Mouse (Mus musculus) MEL (cell line): ENCODE results near the gene Ccs. TPM values are rescaled to one million over a fixed set of nuclear protein-coding genes. Genes with fewer than 3 reads are reported as not detected.

Source experiments
- DNase-seq: peaks from one replicate; pipeline ENCODE4 v3.0.0; 2011; ENCODE audit warnings: low read depth, low spot score
- H3K27ac ChIP-seq: 2 replicates; pipeline ENCODE4 v1.5.1; 2012; ENCODE audit warnings: low read depth, mild to moderate bottlenecking, control low read depth, low read length, moderate library complexity; ENCODE audit not compliant: control insufficient read depth
- H3K27me3 ChIP-seq, 2 experiments: fragments of 150-350 bp in 1 of 2; sonication (generic) in 1 of 2; 2 replicates each; pipeline ENCODE4 v1.6.1; 2012; ENCODE audit warnings: low read length in 2 of 2, mild to moderate bottlenecking in 2 of 2, improper control_type of control experiment in 1 of 2, moderate library complexity in 1 of 2; ENCODE audit not compliant: insufficient read depth in 2 of 2, control insufficient read depth in 1 of 2
- H3K36me3 ChIP-seq, 2 experiments: 2 replicates each; pipeline ENCODE4 v1.6.1; 2012 to 2014; ENCODE audit warnings: low read length in 2 of 2, improper control_type of control experiment in 1 of 2, inconsistent platforms in 1 of 2, mild to moderate bottlenecking in 1 of 2; ENCODE audit not compliant: insufficient read depth in 2 of 2, control insufficient read depth in 1 of 2
- H3K4me1 ChIP-seq, 2 experiments: fragments of 150-350 bp in 1 of 2; sonication (generic) in 1 of 2; 2 replicates each; pipeline ENCODE4 v1.6.1; 2012; ENCODE audit warnings: low read length in 2 of 2, improper control_type of control experiment in 1 of 2, mild to moderate bottlenecking in 1 of 2; ENCODE audit not compliant: insufficient read depth in 2 of 2, control insufficient read depth in 1 of 2
- H3K4me3 ChIP-seq, 2 experiments: fragments of 150-350 bp in 1 of 2; sonication (generic) in 1 of 2; 2 replicates each; pipeline ENCODE4 v1.5.1; 2012; ENCODE audit warnings: low read depth in 2 of 2, low read length in 2 of 2, mild to moderate bottlenecking in 2 of 2, moderate library complexity in 2 of 2, control low read depth in 1 of 2, improper control_type of control experiment in 1 of 2; ENCODE audit not compliant: control insufficient read depth in 1 of 2, insufficient read depth in 1 of 2
- H3K79me2 ChIP-seq: 2 replicates; pipeline ENCODE4 v1.6.1; 2012; ENCODE audit warnings: mild to moderate bottlenecking, low read length, moderate library complexity; ENCODE audit not compliant: control insufficient read depth, poor library complexity, insufficient read depth
- H3K9ac ChIP-seq: 2 replicates; pipeline ENCODE4 v1.6.1; 2012; ENCODE audit warnings: low read depth, mild to moderate bottlenecking, control low read depth, low read length, moderate library complexity; ENCODE audit not compliant: control insufficient read depth, poor library complexity, severe bottlenecking
- H3K9me3 ChIP-seq: fragments of 150-350 bp; sonication (generic); replicated peaks from 2 replicates; pipeline ENCODE4 v1.6.1; 2012; ENCODE audit warnings: mild to moderate bottlenecking, low read length, improper control_type of control experiment, moderate library complexity; ENCODE audit not compliant: insufficient read depth
- CHD1 ChIP-seq: IDR thresholded peaks from 2 replicates; pipeline ENCODE4 v1.6.1; 2012; ENCODE audit warnings: low read depth, mild to moderate bottlenecking, inconsistent platforms, low read length, improper control_type of control experiment
- ELF1 ChIP-seq: IDR thresholded peaks from 2 replicates; pipeline ENCODE4 v1.6.1; 2014; ENCODE audit warnings: low read depth, mild to moderate bottlenecking, inconsistent platforms, low read length, improper control_type of control experiment, moderate library complexity
- EP300 ChIP-seq, 2 experiments: IDR thresholded peaks; 2 replicates each; pipeline ENCODE4 v1.6.1; 2011; ENCODE audit warnings: improper control_type of control experiment in 2 of 2, low read length in 2 of 2, low read depth in 1 of 2, mild to moderate bottlenecking in 1 of 2
- ETS1 ChIP-seq: IDR thresholded peaks from 2 replicates; pipeline ENCODE4 v1.6.1; 2012; ENCODE audit warnings: low read depth, mild to moderate bottlenecking, inconsistent platforms, low read length, improper control_type of control experiment, moderate library complexity
- HCFC1 ChIP-seq: IDR thresholded peaks from 2 replicates; pipeline ENCODE4 v1.6.1; 2012; ENCODE audit warnings: low read depth, mild to moderate bottlenecking, inconsistent platforms, low read length, improper control_type of control experiment, moderate library complexity
- KAT2A ChIP-seq: conservative IDR thresholded peaks from 2 replicates; pipeline ENCODE4 v1.6.1; 2012; ENCODE audit warnings: low read depth, low read length, improper control_type of control experiment, inconsistent platforms
- MXI1 ChIP-seq: IDR thresholded peaks from 2 replicates; pipeline ENCODE4 v1.6.1; 2011; ENCODE audit warnings: mild to moderate bottlenecking, low read depth, low read length, improper control_type of control experiment
- MYC ChIP-seq: IDR thresholded peaks from 2 replicates; pipeline ENCODE4 v1.6.1; 2011; ENCODE audit warnings: low read depth, mild to moderate bottlenecking, low read length, improper control_type of control experiment, moderate library complexity
- NELFE ChIP-seq: IDR thresholded peaks from 2 replicates; pipeline ENCODE4 v1.6.1; 2011; ENCODE audit warnings: low read depth, low read length, improper control_type of control experiment
- RCOR1 ChIP-seq: IDR thresholded peaks from 2 replicates; pipeline ENCODE4 v1.6.1; 2012; ENCODE audit warnings: low read depth, mild to moderate bottlenecking, inconsistent platforms, low read length, improper control_type of control experiment
- TAL1 ChIP-seq: IDR thresholded peaks from 2 replicates; pipeline ENCODE4 v1.6.1; 2012; ENCODE audit warnings: mild to moderate bottlenecking, inconsistent platforms, low read length, moderate library complexity, mixed read lengths
- USF1 ChIP-seq: IDR thresholded peaks from 2 replicates; pipeline ENCODE4 v1.6.1; 2014; ENCODE audit warnings: low read depth, mild to moderate bottlenecking, inconsistent platforms, low read length, improper control_type of control experiment, moderate library complexity
- ZKSCAN1 ChIP-seq: IDR thresholded peaks from 2 replicates; pipeline ENCODE4 v1.6.1; 2012; ENCODE audit warnings: low read depth, mild to moderate bottlenecking, inconsistent platforms, low read length, improper control_type of control experiment, moderate library complexity
- ZMIZ1 ChIP-seq: IDR thresholded peaks from 2 replicates; pipeline ENCODE4 v1.6.1; 2012; ENCODE audit warnings: low read depth, mild to moderate bottlenecking, inconsistent platforms, low read length, improper control_type of control experiment, moderate library complexity
- polyA plus RNA-seq, 2 experiments: library from polyadenylated mRNA; stranded (reverse) in 1 of 2; unstranded in 1 of 2; fragments of >175 nt in 1 of 2; fragments of >200 nt in 1 of 2; gene quantifications; 2 replicates each; pipeline versions ENCODE4 v1.2.1 to v1.2.4; 2012; ENCODE audit warnings: low replicate concordance in 2 of 2, low read depth in 1 of 2; ENCODE audit not compliant: insufficient read length in 2 of 2, insufficient read depth in 1 of 2, missing spikeins in 1 of 2
- total RNA-seq: library from RNA; depleted of rRNA; stranded (reverse); fragments of 300-350 nt; gene quantifications from 2 replicates; pipeline ENCODE4 v1.2.3, GENCODE M21; 2012; rRNA removed

The Ccs gene
- total and polyA plus RNA-seq, 3 experiments, result 48.3 to 56.6 TPM; not detected in 1

GRCm38 (mm10) chr19:4782891-4783290 is 56.2 kb downstream of the Ccs start:
- peaks cover 47% of the 10 kb centered on the region for H3K79me2 ChIP-seq
- no peaks in the 10 kb centered on the region for H3K27me3 ChIP-seq
- H3K9me3 ChIP-seq, result no peaks in the 10 kb centered on the region
- no peak overlapping the region for H3K4me3 ChIP-seq
- TF ChIP-seq ZKSCAN1 (no peak), EP300 (IDR thresholded peaks at IDR 0.05; ENCODE audit: low read depth in 1 of 2, low read length in 2 of 2) (no peak), ELF1 (no peak), KAT2A (no peak), MYC (no peak), USF1 (no peak), ZMIZ1 (no peak), ETS1 (no peak), NELFE (no peak), CHD1 (no peak), TAL1 (no peak), MXI1 (no peak), HCFC1 (no peak), RCOR1 (no peak)
- no peak for DNase-seq
- no peak overlapping the region for H3K9ac ChIP-seq
- peaks cover 30 to 64% of the 10 kb centered on the region in 2 experiments for H3K36me3 ChIP-seq
- no peak overlapping the region for H3K27ac ChIP-seq
- H3K4me1 ChIP-seq, result peaks cover 0 to 7% of the 10 kb centered on the region in 2 experiments; a peak in 2 of 4 replicates

Other genes starting within 250 kb of the Ccs start
- 11.5 and 14.0 TPM in 2 replicates for gene Lrfn4, start 223.7 kb downstream of the Ccs start, total RNA-seq
- gene Lrfn4, start 223.7 kb downstream of the Ccs start, polyA plus RNA-seq, result 10 to 100 TPM in 1 of 2 experiments, not detected in 1; 17.5 TPM
- 37.1 and 43.1 TPM in 2 replicates for gene Rce1, start 213.7 kb downstream of the Ccs start, total RNA-seq
- gene Rce1, start 213.7 kb downstream of the Ccs start, polyA plus RNA-seq, result 10 to 100 TPM in 1 of 2 experiments, not detected in 1; 67.8 TPM
- gene Gm960, start 140.7 kb downstream of the Ccs start, total RNA-seq, result 0.39 and 2.1 TPM in 2 replicates
- 1 to 10 TPM in 1 of 2 experiments, not detected in 1; 2.3 TPM for gene Gm960, start 140.7 kb downstream of the Ccs start, polyA plus RNA-seq
- 0.20 and 0.31 TPM in 2 replicates for gene Sptbn2, start 128.2 kb downstream of the Ccs start, total RNA-seq
- gene Sptbn2, start 128.2 kb downstream of the Ccs start, polyA plus RNA-seq, result under 1 TPM in 1 of 2 experiments, not detected in 1; 0.79 TPM
- gene Rbm4b, start 82.8 kb downstream of the Ccs start, total RNA-seq, result 7.0 and 7.4 TPM in 2 replicates
- gene Rbm4b, start 82.8 kb downstream of the Ccs start, polyA plus RNA-seq, result 10 to 100 TPM in 1 of 2 experiments, not detected in 1; 11.1 TPM
- 51.6 and 57.1 TPM in 2 replicates for gene Rbm4, start 45.4 kb downstream of the Ccs start, total RNA-seq
- 10 to 100 TPM in 1 of 2 experiments, not detected in 1; 31.4 TPM for gene Rbm4, start 45.4 kb downstream of the Ccs start, polyA plus RNA-seq
- 10.6 and 10.8 TPM in 2 replicates for gene Gm21992, start 27.7 kb downstream of the Ccs start, total RNA-seq
- 10 to 100 TPM in 1 of 2 experiments, not detected in 1; 21.9 TPM for gene Gm21992, start 27.7 kb downstream of the Ccs start, polyA plus RNA-seq
- 44.7 and 49.0 TPM in 2 replicates for gene Rbm14, start 27.7 kb downstream of the Ccs start, total RNA-seq
- 10 to 100 TPM in 1 of 2 experiments, not detected in 1; 82.3 TPM for gene Rbm14, start 27.7 kb downstream of the Ccs start, polyA plus RNA-seq
- 0.04 TPM in 1 of 2 replicates, not detected in the other for gene Ccdc87, start within 50 bp of the Ccs start, total RNA-seq
- gene Ccdc87, start within 50 bp of the Ccs start, polyA plus RNA-seq, result under 1 TPM in 1 of 2 experiments, not detected in 1; 0.06 TPM
- gene Ctsf, start 15.8 kb upstream of the Ccs start, total RNA-seq, result not detected in 2 replicates
- not detected for gene Ctsf, start 15.8 kb upstream of the Ccs start, polyA plus RNA-seq
- gene Actn3, start 38.6 kb upstream of the Ccs start, total RNA-seq, result 1.0 and 1.3 TPM in 2 replicates
- gene Actn3, start 38.6 kb upstream of the Ccs start, polyA plus RNA-seq, result under 1 TPM in 1 of 2 experiments, not detected in 1; 0.65 TPM
- gene Zdhhc24, start 39.3 kb upstream of the Ccs start, total RNA-seq, result 12.9 and 15.8 TPM in 2 replicates
- 10 to 100 TPM in 1 of 2 experiments, not detected in 1; 21.1 TPM for gene Zdhhc24, start 39.3 kb upstream of the Ccs start, polyA plus RNA-seq
- gene Bbs1, start 67.3 kb upstream of the Ccs start, total RNA-seq, result 1.2 and 1.4 TPM in 2 replicates
- gene Bbs1, start 67.3 kb upstream of the Ccs start, polyA plus RNA-seq, result 1 to 10 TPM in 1 of 2 experiments, not detected in 1; 1.9 TPM
- gene Dpp3, start 89.0 kb upstream of the Ccs start, total RNA-seq, result 58.7 and 59.4 TPM in 2 replicates
- gene Dpp3, start 89.0 kb upstream of the Ccs start, polyA plus RNA-seq, result 10 to 100 TPM in 1 of 2 experiments, not detected in 1; 82.7 TPM
- gene Peli3, start 103.8 kb upstream of the Ccs start, total RNA-seq, result 0.08 TPM in 1 of 2 replicates, not detected in the other
- under 1 TPM in 1 of 2 experiments, not detected in 1; 0.33 TPM for gene Peli3, start 103.8 kb upstream of the Ccs start, polyA plus RNA-seq
- 98.5 and 108 TPM in 2 replicates for gene Mrpl11, start 122.8 kb upstream of the Ccs start, total RNA-seq
- gene Mrpl11, start 122.8 kb upstream of the Ccs start, polyA plus RNA-seq, result 100 to 1,000 TPM; 124 to 317 TPM
- not detected in 2 replicates for gene Npas4, start 151.0 kb upstream of the Ccs start, total RNA-seq
- not detected for gene Npas4, start 151.0 kb upstream of the Ccs start, polyA plus RNA-seq
- gene Slc29a2, start 184.5 kb upstream of the Ccs start, total RNA-seq, result 2.1 and 3.2 TPM in 2 replicates
- gene Slc29a2, start 184.5 kb upstream of the Ccs start, polyA plus RNA-seq, result 10 to 100 TPM in 1 of 2 experiments, not detected in 1; 10.9 TPM
- gene B4gat1, start 199.5 kb upstream of the Ccs start, total RNA-seq, result 6.9 and 7.8 TPM in 2 replicates
- 1 to 10 TPM in 1 of 2 experiments, not detected in 1; 9.6 TPM for gene B4gat1, start 199.5 kb upstream of the Ccs start, polyA plus RNA-seq
- 1.1 and 2.1 TPM in 2 replicates for gene AC124502.3, start 199.6 kb upstream of the Ccs start, total RNA-seq
- under 1 TPM in 1 of 2 experiments, not detected in 1; 0.75 TPM for gene AC124502.3, start 199.6 kb upstream of the Ccs start, polyA plus RNA-seq
- gene Brms1, start 202.0 kb upstream of the Ccs start, total RNA-seq, result 22.3 and 29.6 TPM in 2 replicates
- gene Brms1, start 202.0 kb upstream of the Ccs start, polyA plus RNA-seq, result 10 to 100 TPM in 1 of 2 experiments, not detected in 1; 78.6 TPM
- 0.33 and 0.42 TPM in 2 replicates for gene Rin1, start 211.1 kb upstream of the Ccs start, total RNA-seq
- 1 to 10 TPM in 1 of 2 experiments, not detected in 1; 1.3 TPM for gene Rin1, start 211.1 kb upstream of the Ccs start, polyA plus RNA-seq
- 0.23 and 0.27 TPM in 2 replicates for gene Cd248, start 228.7 kb upstream of the Ccs start, total RNA-seq
- under 1 TPM in 1 of 2 experiments, not detected in 1; 0.86 TPM for gene Cd248, start 228.7 kb upstream of the Ccs start, polyA plus RNA-seq
- 0.29 TPM in 1 of 2 replicates, not detected in the other for gene Tmem151a, start 246.2 kb upstream of the Ccs start, total RNA-seq
- gene Tmem151a, start 246.2 kb upstream of the Ccs start, polyA plus RNA-seq, result under 1 TPM in 1 of 2 experiments, not detected in 1; 0.63 TPM
- gene Yif1a, start 249.2 kb upstream of the Ccs start, total RNA-seq, result 57.5 and 64.3 TPM in 2 replicates
- 10 to 100 TPM in 1 of 2 experiments, not detected in 1; 54.0 TPM for gene Yif1a, start 249.2 kb upstream of the Ccs start, polyA plus RNA-seq